Mouse (Mus musculus): ENCODE results near the gene Zfp618.

- TF ChIP-seq POLR2A (IDR thresholded peaks at IDR 0.05; ENCODE audit: low read depth, low read length), result no peak
- no peak for TF ChIP-seq CTCF (IDR thresholded peaks at IDR 0.05; ENCODE audit: extremely low read depth, insufficient read length, insufficient replicate concordance, low read depth, low read length)
Observed at GRCm38 (mm10) chr4:63038265-63038664, 72.9 kb downstream of the Zfp618 start.

Measured in small intestine, adult 2 months (tissue).